Mouse (Mus musculus) cerebellum, adult 9-11 months (tissue): ENCODE measurements around the gene Clta.

Source experiments
- DNase-seq: peaks from one replicate; pipeline ENCODE4 v3.0.0; 2022

The Clta gene

DNA sequence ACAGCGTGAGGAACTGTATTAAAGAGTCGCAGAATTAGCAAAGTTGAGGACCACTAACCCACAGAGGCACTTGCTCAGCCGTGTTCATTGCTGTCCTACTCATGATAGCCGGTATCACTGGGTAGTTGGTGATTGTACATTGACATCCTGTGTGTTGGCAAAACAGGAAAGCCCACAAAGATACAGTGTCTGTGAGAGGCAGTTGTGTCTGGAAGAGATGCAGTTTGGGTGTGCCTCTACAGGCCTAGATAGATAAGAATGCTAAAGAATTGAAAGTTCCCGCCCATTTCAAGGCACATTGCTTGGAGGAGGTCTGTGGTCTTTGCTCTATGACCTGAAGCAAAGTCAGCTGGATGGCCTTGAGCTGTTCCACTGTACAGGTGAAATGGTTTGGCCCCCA lies at the start of gene Clta:
Gene Clta, plus strand, starts transcription at position 327 of the 400 bp plus-strand sequence.
- DNase-seq = no peak

DNA sequence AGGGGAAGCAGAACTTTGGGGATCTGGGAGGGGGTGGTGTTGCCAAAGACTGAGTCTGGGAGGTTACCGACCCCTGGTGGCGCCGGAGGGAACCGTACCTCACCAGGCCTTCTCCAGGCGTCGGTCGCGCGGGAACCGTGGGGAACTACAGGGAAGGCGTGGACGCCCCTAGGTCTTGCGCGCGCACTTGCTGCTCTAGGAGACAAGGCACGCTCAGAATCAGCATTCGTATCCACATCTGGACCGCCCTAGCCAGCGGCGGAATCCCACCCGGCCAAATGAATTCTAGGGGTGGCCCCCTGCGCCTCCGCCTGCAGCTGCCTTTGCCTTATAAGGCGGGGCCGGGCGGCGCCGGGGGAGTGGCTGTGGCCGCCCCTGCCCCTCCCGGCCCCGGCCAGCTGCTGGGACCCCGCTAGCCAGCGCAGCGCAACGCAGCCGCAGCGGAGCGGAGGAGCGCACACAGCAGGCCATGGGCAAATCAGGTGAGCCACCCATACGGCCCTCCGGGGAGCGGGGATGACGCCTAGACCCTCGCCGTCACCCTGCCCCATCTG lies 46.9 kb upstream of the Clta start, which contains the start of gene Glipr2:
Gene Glipr2, plus strand, starts transcription at position 110 of the 554 bp plus-strand sequence.
- peak; percentile 8 for DNase-seq

DNA sequence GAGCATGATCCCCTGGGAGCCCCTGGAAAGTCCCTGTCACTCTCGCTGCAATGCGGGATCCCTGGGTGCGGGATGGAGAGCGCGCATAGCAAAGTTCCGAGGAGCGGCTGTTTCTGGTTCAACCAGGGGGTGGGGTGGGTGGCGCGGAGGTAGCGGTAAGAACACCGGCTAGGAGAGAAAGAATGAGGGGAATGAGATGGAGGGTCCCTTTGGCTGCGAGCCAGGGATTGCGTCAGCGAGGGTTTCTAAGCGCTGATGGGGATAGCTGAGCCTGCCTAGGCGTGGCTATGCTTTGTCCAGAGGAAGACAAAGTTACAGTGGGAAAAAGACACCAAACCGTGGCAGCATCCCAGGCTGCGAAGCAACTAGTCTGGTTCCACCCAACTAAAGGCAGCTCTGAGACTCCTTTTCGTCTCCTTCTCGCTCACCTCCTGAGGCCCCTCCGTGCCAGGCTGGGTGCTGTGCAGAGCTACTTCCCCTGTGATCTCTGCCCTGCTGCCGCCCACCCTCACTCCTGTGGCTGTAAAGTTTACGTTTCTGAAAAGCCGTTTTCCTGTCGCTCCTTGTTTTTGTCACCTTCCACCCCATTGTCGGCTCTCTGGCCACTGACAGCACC lies 46.3 kb upstream of the Clta start:
- no peak for DNase-seq

GRCm38 (mm10) chr4:43959523-43960179 lies 44.6 kb upstream of the Clta start:
- no peak for DNase-seq

DNA sequence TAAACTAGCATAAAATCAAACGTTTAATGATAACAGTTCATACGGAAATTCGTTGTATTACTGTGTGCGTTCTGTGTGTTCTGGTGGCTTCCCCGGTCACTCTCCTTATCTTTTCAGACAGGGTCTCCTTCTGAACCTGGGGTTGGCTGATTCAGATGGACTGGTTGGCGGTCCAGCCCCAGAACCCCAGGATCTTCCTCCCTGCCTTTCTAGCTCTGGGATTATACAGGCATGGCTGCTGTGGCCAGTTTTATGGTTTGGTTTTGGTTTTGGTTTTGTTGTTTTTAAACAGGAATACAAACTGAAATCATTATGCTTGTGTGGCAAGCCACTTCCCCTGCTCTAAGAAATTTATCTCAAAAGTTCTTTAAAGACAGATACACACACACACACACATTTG lies 44.0 kb upstream of the Clta start:
- no peak for DNase-seq

GRCm38 (mm10) chr4:43964326-43964833 lies 39.9 kb upstream of the Clta start:
- no peak for DNase-seq

DNA sequence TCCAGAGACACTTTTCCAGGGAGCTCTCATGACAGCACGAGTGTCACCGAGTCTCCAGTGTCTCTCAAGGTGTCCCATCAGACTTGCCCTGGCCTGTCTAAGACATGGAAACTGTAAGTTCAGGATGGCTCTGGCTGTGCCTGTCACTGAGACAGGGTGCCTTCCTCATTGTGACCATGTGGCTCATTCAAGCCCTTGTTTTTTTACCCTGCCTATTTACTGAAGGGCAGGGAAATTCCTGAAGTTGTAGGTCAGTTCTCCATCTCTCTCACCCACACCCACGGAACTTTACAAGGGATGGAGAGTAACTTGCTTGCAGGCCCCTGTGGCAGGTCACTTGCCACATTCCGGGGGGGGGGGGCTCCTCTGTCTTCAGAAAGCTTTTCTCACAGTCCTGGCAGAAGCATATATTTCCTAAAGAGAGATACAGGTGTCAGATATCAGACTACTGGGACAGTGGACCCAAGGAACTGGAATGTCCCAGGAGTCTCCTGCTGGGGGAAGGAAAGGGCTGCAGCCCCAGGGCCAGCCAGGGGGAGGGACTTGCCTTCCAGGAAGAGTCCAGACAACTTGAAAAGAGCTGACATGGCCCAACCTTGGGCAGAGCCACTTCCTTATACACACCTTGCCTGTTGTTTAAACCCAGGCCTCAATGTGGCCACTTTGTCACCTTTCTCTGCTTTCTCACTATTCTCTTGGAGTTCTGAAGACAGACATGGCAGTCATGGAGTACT lies 39.1 kb upstream of the Clta start:
- no peak for DNase-seq

DNA sequence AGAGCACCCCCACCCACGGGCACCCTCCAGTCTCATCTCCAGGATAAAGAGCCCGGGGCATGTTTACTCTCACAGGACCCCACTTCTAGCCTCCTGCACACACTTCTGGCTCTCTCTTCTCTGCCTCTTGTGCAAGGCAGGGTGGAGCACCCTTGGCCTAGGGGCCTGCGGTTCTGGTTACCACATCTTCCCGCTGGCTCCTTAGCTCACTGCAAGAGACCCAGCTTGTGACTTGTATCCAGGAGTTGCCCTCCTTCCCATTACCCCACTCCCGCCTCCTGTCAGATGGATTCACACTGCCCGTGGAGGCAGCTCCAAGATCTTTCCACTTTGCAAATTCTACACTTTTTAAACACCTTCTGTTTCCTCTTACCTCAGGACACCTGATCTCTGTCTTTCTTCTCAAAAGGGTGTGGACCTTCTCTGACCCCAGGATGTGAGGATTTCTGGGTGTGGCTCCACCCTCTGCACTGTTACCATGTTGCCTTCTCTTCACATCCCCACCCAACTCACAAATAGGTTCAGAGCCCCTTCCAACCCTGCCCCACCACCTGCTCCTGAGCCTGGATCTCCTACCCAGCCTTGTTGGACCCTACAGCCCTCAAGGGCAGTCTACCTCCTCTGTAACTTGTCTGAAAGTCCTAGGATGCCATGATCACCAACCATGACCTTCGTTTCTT lies 38.3 kb upstream of the Clta start:
- no peak for DNase-seq

- peak; percentile 44 for DNase-seq
Observed at GRCm38 (mm10) chr4:43968650-43969049, 35.6 kb upstream of the Clta start.

DNA sequence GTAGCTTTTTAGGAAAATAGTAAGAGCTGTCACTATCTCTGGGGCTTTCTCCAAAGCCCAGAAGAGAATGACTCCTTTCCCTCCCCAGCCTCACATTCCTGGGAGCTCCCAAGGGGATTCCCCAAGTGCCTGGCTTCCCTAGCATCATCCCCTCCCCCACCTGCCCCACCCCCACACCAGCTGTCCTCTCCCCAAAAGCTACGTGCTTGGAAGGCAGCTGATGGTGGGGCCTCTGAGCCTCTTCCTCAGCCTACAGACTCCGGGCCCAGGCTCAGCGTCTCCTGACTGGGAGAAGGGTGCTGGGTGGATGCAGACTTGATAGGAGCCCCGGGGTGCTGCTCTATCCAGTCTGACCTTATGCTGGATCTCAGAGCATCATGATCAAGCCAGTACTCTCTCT lies 34.9 kb upstream of the Clta start:
- no peak for DNase-seq

DNA sequence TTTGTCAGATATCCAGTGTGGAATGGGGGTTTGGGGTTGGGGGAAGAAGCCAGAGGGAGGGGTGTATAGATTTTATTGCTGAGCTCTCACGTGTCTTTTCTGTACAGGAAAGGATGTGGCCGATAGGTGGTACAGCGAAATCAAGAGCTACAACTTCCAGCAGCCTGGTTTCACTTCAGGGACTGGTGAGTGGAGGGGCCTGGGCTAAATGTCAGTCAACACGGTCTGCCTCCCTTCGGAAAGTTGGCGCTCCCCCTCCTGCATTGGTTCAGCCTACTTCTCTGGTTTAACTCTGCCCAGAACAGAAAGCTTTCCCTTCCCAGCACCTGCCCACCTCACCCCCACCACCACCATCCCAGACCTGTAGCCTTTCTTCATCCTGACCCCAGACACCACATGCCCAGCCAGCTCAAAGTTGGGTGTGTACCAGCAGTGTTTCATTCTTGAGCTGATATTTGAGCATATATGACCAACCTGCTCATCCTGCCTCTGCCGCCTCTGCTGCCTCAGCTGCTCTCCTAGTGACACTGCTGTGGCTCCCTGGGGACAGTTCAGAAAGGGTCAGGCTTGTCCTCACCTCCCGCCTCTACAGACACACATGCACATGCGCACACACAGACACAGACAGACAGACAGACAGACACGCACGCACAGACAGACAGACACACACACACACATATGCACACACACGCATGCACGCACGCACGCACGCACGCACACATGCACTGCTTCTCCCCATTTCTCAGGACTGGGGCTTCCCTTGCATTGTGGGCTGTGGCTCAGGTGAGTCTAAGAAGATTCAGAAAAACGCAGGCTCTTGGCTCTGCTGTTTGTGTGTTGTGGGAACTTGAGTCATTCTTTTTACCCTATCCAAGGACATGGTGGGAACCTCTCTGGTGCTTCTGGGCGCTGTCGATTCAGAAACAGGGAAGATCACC lies 33.6 kb upstream of the Clta start:
- DNase-seq = no peak

- DNase-seq = no peak
Observed at GRCm38 (mm10) chr4:43971541-43972136, 32.6 kb upstream of the Clta start.

- DNase-seq = no peak
Observed at GRCm38 (mm10) chr4:43972137-43972591, 32.1 kb upstream of the Clta start.

GRCm38 (mm10) chr4:43973526-43973981 lies 30.7 kb upstream of the Clta start:
- DNase-seq = peak; percentile 52

GRCm38 (mm10) chr4:43974914-43975616 lies 29.2 kb upstream of the Clta start:
- DNase-seq = no peak

DNA sequence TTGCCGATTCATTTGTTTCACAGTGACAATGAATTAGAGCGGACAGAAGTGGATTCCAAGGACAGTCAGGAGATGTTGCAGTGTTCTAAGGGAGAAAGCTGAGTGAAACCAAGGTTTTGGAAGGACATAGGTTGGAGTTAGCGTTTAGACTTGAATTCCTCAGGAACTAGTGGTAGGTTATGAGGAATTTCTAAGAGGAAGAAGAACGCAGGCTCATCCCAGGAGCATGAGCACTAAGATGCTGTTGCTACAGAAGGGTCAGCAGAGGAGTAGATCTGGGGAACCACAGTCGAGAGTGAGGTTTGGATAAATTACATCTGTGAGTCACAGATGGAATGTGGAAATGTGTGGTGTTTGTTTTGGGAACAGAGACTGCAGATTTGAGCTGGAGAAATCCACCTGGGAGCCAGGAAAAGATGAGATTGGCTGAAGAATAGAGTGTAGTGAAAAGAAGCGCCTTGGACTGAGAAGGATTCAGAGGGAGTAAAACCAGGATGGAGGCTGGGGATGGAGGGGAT lies 28.0 kb upstream of the Clta start:
- DNase-seq = no peak

GRCm38 (mm10) chr4:43978521-43979443 lies 25.5 kb upstream of the Clta start:
- DNase-seq = no peak

DNA sequence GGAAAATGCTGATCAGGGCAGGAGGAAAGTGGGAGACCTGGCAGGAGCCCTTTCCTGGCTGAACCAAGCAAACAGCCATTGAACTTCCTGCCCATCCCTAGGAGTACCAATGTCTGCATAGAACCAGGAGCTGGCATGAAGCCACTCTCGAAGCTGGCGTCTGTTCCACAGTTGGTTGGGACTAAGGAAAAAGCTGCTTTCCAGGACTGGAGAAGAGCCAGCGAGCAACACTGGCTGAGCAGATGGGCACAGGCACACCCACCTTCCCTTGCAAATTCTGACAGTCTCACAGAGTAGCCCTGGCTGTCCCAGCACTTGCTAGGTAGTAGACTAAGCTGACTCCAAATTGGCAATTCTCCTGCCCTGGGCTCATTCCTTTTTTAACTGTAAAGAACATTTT lies 24.5 kb upstream of the Clta start:
- DNase-seq = peak; percentile 82

GRCm38 (mm10) chr4:43980236-43980635 lies 24.0 kb upstream of the Clta start:
- DNase-seq = no peak
